Mouse (Mus musculus) forebrain, embryonic 10.5 days (tissue): ENCODE data around the gene Acsm1. TPM values are rescaled to one million over a fixed set of nuclear protein-coding genes. Genes with fewer than 3 reads are reported as not detected.

Source experiments
- DNase-seq: peaks from one replicate; pipeline ENCODE4 v3.0.0-alpha.2; 2017; ENCODE audit warnings: low spot score; ENCODE audit errors: extremely low spot score
- H3K27ac ChIP-seq: fragments of 300-500 bp; sonication (generic); 2 replicates; pipeline ENCODE4 v1.5.1; 2016; ENCODE audit warnings: mild to moderate bottlenecking
- H3K27me3 ChIP-seq: fragments of 300-500 bp; sonication (generic); 2 replicates; pipeline ENCODE4 v1.6.1; 2016; ENCODE audit warnings: mild to moderate bottlenecking; ENCODE audit not compliant: poor library complexity, severe bottlenecking
- H3K36me3 ChIP-seq: fragments of 300-500 bp; sonication (generic); replicated peaks from 2 replicates; pipeline ENCODE4 v1.6.1; 2016; ENCODE audit warnings: mild to moderate bottlenecking, moderate library complexity
- H3K4me1 ChIP-seq: fragments of 300-500 bp; sonication (generic); 2 replicates; pipeline ENCODE4 v1.6.1; 2016
- H3K4me3 ChIP-seq: fragments of 300-500 bp; sonication (generic); 2 replicates; pipeline ENCODE4 v1.5.1; 2016; ENCODE audit warnings: mild to moderate bottlenecking, moderate library complexity
- H3K9me3 ChIP-seq: fragments of 300-500 bp; sonication (generic); 2 replicates; pipeline ENCODE4 v1.6.1; 2016; ENCODE audit warnings: mild to moderate bottlenecking, moderate library complexity
- WGBS: fragments of 180-500 bp; shearing (Covaris S2); methylation state at CpG from one replicate; pipeline ENCODE4 v1.1.7; 2016; 5-methylcytosine and 5-hydroxymethylcytosine counted together
- polyA plus RNA-seq: library from polyadenylated mRNA; unstranded; fragments of >200 nt; fragmentation: Nextera tagmentation; extraction: Ambion mirVana; gene quantifications from 2 replicates; pipeline ENCODE4 v1.2.1, GENCODE M21; 2016

Acsm1 gene
- polyA plus RNA-seq, 1 experiment from 2014 or later, result not detected

DNA sequence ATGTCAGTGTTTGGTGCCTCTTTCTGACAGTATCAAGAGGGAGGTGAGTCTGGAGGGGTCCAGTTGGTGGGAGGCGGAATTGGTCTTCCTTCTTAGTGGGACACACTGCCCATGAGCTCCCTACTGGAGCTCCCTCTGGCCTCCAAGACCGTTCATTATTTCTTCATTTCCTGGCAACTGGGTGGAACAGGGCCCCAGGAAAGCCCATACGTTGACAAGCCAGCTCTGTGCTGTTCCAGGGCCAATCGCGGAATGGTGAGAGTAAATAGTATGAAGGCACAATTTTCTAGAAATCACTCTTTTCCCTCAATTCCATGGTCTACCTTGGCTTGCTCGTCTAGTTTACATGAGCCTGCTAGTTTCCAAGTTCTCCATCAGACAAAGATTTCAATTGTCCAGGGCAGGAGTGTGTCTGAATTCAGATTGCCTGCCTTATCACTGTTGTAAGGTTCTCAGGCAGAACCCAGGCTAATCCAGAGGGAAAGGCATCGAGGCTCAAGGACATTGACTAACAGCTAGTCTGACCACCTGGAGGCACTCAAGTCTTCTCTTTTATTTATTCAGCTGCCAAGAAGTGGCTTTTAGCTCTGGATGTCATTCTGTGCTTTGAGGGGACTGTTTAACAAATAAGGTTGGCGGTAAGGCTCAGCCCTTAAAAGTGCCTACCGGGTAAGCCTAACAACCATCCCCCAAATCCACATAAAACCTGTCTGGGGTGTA, 1.1 kb downstream of the Acsm1 start:
- Histone ChIP-seq H3K4me3 (no peak overlapping the region), H3K27ac (no peak overlapping the region), H3K27me3 (no peaks in the 10 kb centered on the region), H3K36me3 (no peaks in the 10 kb centered on the region), H3K9me3 (no peaks in the 10 kb centered on the region), H3K4me1 (no peaks in the 10 kb centered on the region)
- no peak for DNase-seq
- 87% methylated on average over 9 of the region's 9 CpGs for WGBS

GRCm38 (mm10) chr7:119616531-119616930, 9.7 kb downstream of the Acsm1 start:
- DNase-seq, result no peak
- Histone ChIP-seq H3K4me3 (no peak overlapping the region), H3K36me3 (no peaks in the 10 kb centered on the region), H3K27ac (no peak overlapping the region), H3K9me3 (no peaks in the 10 kb centered on the region), H3K4me1 (no peaks in the 10 kb centered on the region), H3K27me3 (no peaks in the 10 kb centered on the region)
- WGBS, result 88% methylated on average over 1 of the region's 1 CpGs

GRCm38 (mm10) chr7:119617593-119617992, 10.8 kb downstream of the Acsm1 start:
- Histone ChIP-seq H3K27me3 (no peaks in the 10 kb centered on the region), H3K27ac (no peak overlapping the region), H3K4me3 (no peak overlapping the region), H3K36me3 (no peaks in the 10 kb centered on the region), H3K4me1 (no peaks in the 10 kb centered on the region), H3K9me3 (no peaks in the 10 kb centered on the region)
- no peak for DNase-seq
- WGBS, result 86% methylated on average over 6 of the region's 6 CpGs

DNA sequence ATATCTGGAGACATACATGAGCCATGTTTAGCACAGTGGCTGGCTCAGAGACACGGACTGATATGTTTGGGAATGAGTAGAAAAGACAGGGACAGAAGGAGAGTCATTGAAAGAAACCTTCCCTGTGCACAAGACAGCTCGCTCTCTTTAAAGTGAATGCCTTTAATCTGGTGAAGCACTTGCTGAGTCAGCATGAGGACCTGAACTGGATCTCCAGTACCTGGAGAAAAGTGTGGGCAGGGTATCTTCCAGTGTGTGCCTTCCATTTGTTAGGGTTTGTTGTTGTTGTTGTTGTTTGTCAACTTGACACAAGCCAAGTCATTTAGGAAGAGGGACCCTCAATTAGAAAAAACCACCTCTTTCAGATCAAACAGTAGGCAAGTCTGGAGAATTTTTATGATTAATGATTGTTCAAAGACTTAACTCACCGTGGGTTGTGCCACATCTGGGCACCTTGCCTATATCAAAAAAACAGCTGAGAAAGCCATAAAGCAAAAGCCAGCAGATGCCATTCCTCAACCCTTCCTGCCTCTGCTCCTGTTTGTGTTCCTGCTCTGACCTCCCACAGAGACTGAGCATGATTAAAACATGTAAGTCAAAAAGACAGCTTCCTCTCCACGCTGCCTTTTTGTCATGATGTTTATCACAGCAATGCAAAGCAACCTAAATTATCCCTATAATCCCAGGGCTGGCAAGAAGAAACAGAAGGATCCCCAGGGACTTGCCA, 11.5 kb downstream of the Acsm1 start:
- Histone ChIP-seq H3K27me3 (no peaks in the 10 kb centered on the region), H3K4me3 (no peak overlapping the region), H3K36me3 (no peaks in the 10 kb centered on the region), H3K4me1 (no peaks in the 10 kb centered on the region), H3K9me3 (no peaks in the 10 kb centered on the region), H3K27ac (no peak overlapping the region)
- WGBS, result 69% methylated on average over 4 of the region's 4 CpGs
- no peak for DNase-seq

- Histone ChIP-seq H3K27me3 (no peaks in the 10 kb centered on the region), H3K27ac (no peak overlapping the region), H3K9me3 (no peaks in the 10 kb centered on the region), H3K36me3 (no peaks in the 10 kb centered on the region), H3K4me1 (no peaks in the 10 kb centered on the region), H3K4me3 (no peak overlapping the region)
- DNase-seq, result no peak
Measured at GRCm38 (mm10) chr7:119620157-119620556, 13.3 kb downstream of the Acsm1 start.

DNA sequence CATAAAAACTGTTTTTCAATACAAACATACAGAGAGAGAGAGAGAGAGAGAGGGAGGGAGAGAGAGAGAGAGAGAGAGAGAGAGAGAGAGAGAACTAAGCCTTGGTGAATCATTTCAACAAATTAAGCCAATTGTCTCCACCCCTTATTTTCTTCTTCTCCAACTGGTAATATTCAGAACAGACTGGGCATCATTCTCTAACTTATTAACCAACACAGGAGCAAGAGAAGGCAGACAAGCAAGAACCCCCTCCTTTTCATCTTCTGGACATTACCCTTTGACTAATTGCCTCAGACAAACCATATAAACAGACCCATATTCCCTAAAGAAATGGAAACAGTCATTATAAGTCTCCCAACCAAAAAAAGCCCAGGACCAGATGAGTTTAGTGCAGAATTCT, 31.9 kb downstream of the Acsm1 start:
- H3K4me1 ChIP-seq, result peaks cover 3% of the 10 kb centered on the region; the same call in 1 of the 2 replicates

GRCm38 (mm10) chr7:119642307-119642706, 35.5 kb downstream of the Acsm1 start:
- Histone ChIP-seq H3K4me3 (no peak overlapping the region), H3K4me1 (peaks cover 3% of the 10 kb centered on the region; the same call in 1 of the 2 replicates), H3K36me3 (no peaks in the 10 kb centered on the region), H3K9me3 (no peaks in the 10 kb centered on the region), H3K27me3 (no peaks in the 10 kb centered on the region), H3K27ac (no peak overlapping the region)
- WGBS, result 82% methylated on average over 5 of the region's 5 CpGs
- no peak for DNase-seq

More for the DNA sequence above, 31.9 kb downstream of the Acsm1 start:
- H3K27me3 ChIP-seq, result no peaks in the 10 kb centered on the region
- H3K9me3 ChIP-seq, result no peaks in the 10 kb centered on the region
- H3K4me3 ChIP-seq, result no peak overlapping the region
- no peak overlapping the region for H3K27ac ChIP-seq
- DNase-seq, result no peak
- no peaks in the 10 kb centered on the region for H3K36me3 ChIP-seq

- H3K4me3 ChIP-seq, result no peak overlapping the region
- H3K4me1 ChIP-seq, result no peaks in the 10 kb centered on the region
- no peak for DNase-seq
- WGBS, result 90% methylated on average over 3 of the region's 3 CpGs
- no peak overlapping the region for H3K27ac ChIP-seq
- H3K27me3 ChIP-seq, result no peaks in the 10 kb centered on the region
- H3K36me3 ChIP-seq, result no peaks in the 10 kb centered on the region
- no peaks in the 10 kb centered on the region for H3K9me3 ChIP-seq
Measured at GRCm38 (mm10) chr7:119667893-119668292, 61.1 kb downstream of the Acsm1 start.

DNA sequence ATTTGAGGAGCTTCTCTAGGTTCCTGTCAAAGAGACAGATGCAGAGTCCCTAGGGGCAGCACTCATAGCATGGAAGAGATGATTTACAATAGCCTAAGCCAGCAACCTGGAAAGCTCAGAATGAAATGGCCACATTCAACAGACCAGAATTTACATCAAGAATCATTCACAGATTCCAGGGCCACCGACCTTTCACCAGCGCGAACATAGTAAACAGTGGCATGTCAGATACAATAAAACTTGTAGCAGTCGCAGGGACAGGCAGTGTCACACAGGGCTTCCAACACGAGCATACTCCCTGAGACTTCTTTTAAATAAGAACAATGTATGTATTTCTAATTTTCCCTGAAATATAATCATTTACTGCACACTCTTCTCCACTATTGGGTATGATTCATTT, 63.6 kb downstream of the Acsm1 start:
- WGBS, result 86% methylated on average over 5 of the region's 5 CpGs
- no peak overlapping the region for H3K4me3 ChIP-seq
- no peak overlapping the region for H3K27ac ChIP-seq
- no peak for DNase-seq
- H3K36me3 ChIP-seq, result no peaks in the 10 kb centered on the region
- no peaks in the 10 kb centered on the region for H3K9me3 ChIP-seq
- no peaks in the 10 kb centered on the region for H3K27me3 ChIP-seq
- peaks cover 3% of the 10 kb centered on the region; the same call in 1 of the 2 replicates for H3K4me1 ChIP-seq

GRCm38 (mm10) chr7:119670925-119671324, 64.1 kb downstream of the Acsm1 start:
- WGBS, result 48% methylated on average over 6 of the region's 6 CpGs
- Histone ChIP-seq H3K36me3 (no peaks in the 10 kb centered on the region), H3K9me3 (no peaks in the 10 kb centered on the region), H3K4me3 (no peak overlapping the region), H3K27me3 (no peaks in the 10 kb centered on the region), H3K27ac (no peak overlapping the region), H3K4me1 (peaks cover 3% of the 10 kb centered on the region; the same call in 1 of the 2 replicates)
- no peak for DNase-seq

- DNase-seq, result peak; percentile 53
- 21% methylated on average over 6 of the region's 6 CpGs for WGBS
- H3K27me3 ChIP-seq, result no peaks in the 10 kb centered on the region
Measured at GRCm38 (mm10) chr7:119673465-119673864, 66.6 kb downstream of the Acsm1 start.

GRCm38 (mm10) chr7:119680107-119680506, 73.3 kb downstream of the Acsm1 start:
- Histone ChIP-seq H3K4me1 (no peaks in the 10 kb centered on the region), H3K9me3 (no peaks in the 10 kb centered on the region), H3K36me3 (no peaks in the 10 kb centered on the region), H3K4me3 (no peak overlapping the region), H3K27ac (no peak overlapping the region), H3K27me3 (no peaks in the 10 kb centered on the region)
- 78% methylated on average over 8 of the region's 8 CpGs for WGBS
- DNase-seq, result no peak

More at GRCm38 (mm10) chr7:119673465-119673864, 66.6 kb downstream of the Acsm1 start:
- H3K4me3 ChIP-seq, result no peak overlapping the region
- peaks cover 3% of the 10 kb centered on the region; the same call in 1 of the 2 replicates for H3K4me1 ChIP-seq
- no peak overlapping the region for H3K27ac ChIP-seq
- H3K9me3 ChIP-seq, result no peaks in the 10 kb centered on the region
- H3K36me3 ChIP-seq, result no peaks in the 10 kb centered on the region

GRCm38 (mm10) chr7:119682699-119683098, 75.9 kb downstream of the Acsm1 start:
- no peak for DNase-seq
- 77% methylated on average over 4 of the region's 4 CpGs for WGBS
- Histone ChIP-seq H3K4me3 (no peak overlapping the region), H3K9me3 (no peaks in the 10 kb centered on the region), H3K27ac (no peak overlapping the region), H3K27me3 (no peaks in the 10 kb centered on the region), H3K4me1 (no peaks in the 10 kb centered on the region), H3K36me3 (no peaks in the 10 kb centered on the region)
